ENCODE assay signal across 18 mouse cellular contexts in the genomic region with DNA sequence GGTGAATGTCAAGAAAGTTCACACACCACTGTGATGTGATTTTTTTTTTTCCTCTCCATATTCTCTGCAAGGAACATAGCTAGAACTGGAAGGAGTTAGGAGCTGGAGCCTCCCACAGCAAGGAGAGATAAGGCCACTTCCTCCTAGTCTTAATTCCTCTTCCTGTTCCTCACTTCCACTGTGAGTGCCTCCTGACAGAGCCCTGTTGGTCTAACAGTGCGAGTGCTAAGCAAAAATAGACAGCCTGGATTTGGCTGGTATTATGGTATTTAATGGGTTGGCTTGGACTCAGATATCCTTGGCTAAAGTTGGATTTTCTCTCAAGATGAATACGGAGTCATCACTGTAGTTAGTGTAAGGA. TPM values are rescaled to one million over a fixed set of nuclear protein-coding genes. Genes with fewer than 3 reads are reported as not detected.
DNase-seq lines count a peak whose midpoint lies in the region; ATAC-seq and TF ChIP-seq lines count a peak whose summit lies in the region.
"Had no signal": no experiment of that assay in that cellular context is flagged by ENCODE, and none has a peak within 500 bp of the region (broad histone marks: within the 10 kb centered on the region; RNA-seq: fewer than 3 reads in every experiment).

No protein-coding gene starts in this region.

- H3K27ac ChIP-seq in heart, embryonic 14.5 days (replicated peaks in 1 of 2; ENCODE audit: control insufficient read depth in 1 of 2, insufficient read depth in 1 of 2, low read depth in 2 of 2, low read length in 2 of 2): peak overlapping the region; percentile 74 to 78
- H3K27ac ChIP-seq in lung, postnatal 0 days (ENCODE audit: low read length): no peak overlapping the region
- no peak overlapping the region for H3K27ac ChIP-seq in liver, embryonic 14.5 days
- no peak overlapping the region for H3K27ac ChIP-seq in midbrain, embryonic 10.5 days (replicated peaks)
- H3K27ac ChIP-seq: embryonic facial prominence, embryonic 12.5 days; heart, adult 2 months; left cerebral cortex, adult 2 months; limb, embryonic 12.5 days had no signal

- H3K9ac ChIP-seq in heart, embryonic 14.5 days (ENCODE audit: low read length): no peak overlapping the region
- H3K9ac ChIP-seq in lung, postnatal 0 days (replicated peaks; ENCODE audit: low read depth): no peak overlapping the region
- H3K9ac ChIP-seq in liver, embryonic 14.5 days (replicated peaks): no peak overlapping the region
- H3K9ac ChIP-seq: embryonic facial prominence, embryonic 12.5 days; limb, embryonic 12.5 days had no signal

- no peak for ATAC-seq in heart, embryonic 14.5 days (ENCODE audit: insufficient number of reproducible peaks, insufficient read depth, low FRiP score, low read depth)
- ATAC-seq in lung, postnatal 0 days: peak; percentile 36
- ATAC-seq in liver, embryonic 14.5 days (ENCODE audit: insufficient read depth): no peak
- ATAC-seq: hindbrain, embryonic 16.5 days had no signal

- DNase-seq in heart, adult 9 months (ENCODE audit: low spot score in 2 of 2): no peak
- DNase-seq in lung, postnatal 0 days (ENCODE audit: low spot score): no peak
- no peak for DNase-seq in lung, postnatal 4 days
- no peak for DNase-seq in liver, embryonic 14.5 days (ENCODE audit: low read depth in 3 of 3, low spot score in 3 of 3)
- no peak for DNase-seq in midbrain, embryonic 10.5 days (ENCODE audit: low spot score)
- no peak for DNase-seq in kidney, postnatal 25 days
- DNase-seq: cerebellum, adult 11 months; cerebellum, postnatal 25 days; kidney, adult 9 months; right cerebral cortex, postnatal 4 days; thymus, adult 18-20 months had no signal

- peak overlapping the region; percentile 3; the same call in 1 of the 2 replicates for H3K4me2 ChIP-seq in heart, embryonic 14.5 days (ENCODE audit: low read length)
- H3K4me2 ChIP-seq in lung, postnatal 0 days (replicated peaks; ENCODE audit: low read depth, low read length): no peak overlapping the region
- 0 out of 2 replicates have a peak overlapping the region, but pooled peaks have one; percentile 31 for H3K4me2 ChIP-seq in liver, embryonic 14.5 days (ENCODE audit: low read depth)
- H3K4me2 ChIP-seq: embryonic facial prominence, embryonic 12.5 days; limb, embryonic 12.5 days had no signal

- peaks cover 34 to 48% of the 10 kb centered on the region in 2 experiments for H3K4me1 ChIP-seq in heart, embryonic 14.5 days (ENCODE audit: control insufficient read depth in 2 of 2, insufficient read depth in 2 of 2, low read length in 2 of 2)
- no peaks in the 10 kb centered on the region for H3K4me1 ChIP-seq in lung, postnatal 0 days (ENCODE audit: insufficient read depth, low read depth, low read length)
- H3K4me1 ChIP-seq in liver, embryonic 14.5 days (replicated peaks; ENCODE audit: control insufficient read depth in 2 of 2, insufficient read depth in 2 of 2, low read length in 1 of 2): peaks cover 14 to 18% of the 10 kb centered on the region in 2 experiments
- H3K4me1 ChIP-seq in midbrain, embryonic 10.5 days: no peaks in the 10 kb centered on the region
- H3K4me1 ChIP-seq: embryonic facial prominence, embryonic 12.5 days; forebrain, embryonic 10.5 days; limb, embryonic 12.5 days had no signal

- H3K27me3 ChIP-seq in heart, embryonic 14.5 days (ENCODE audit: control insufficient read depth, insufficient read depth, low read length): no peaks in the 10 kb centered on the region
- H3K27me3 ChIP-seq in lung, postnatal 0 days (replicated peaks; ENCODE audit: insufficient read depth, low read length): no peaks in the 10 kb centered on the region
- H3K27me3 ChIP-seq in liver, embryonic 14.5 days (ENCODE audit: control insufficient read depth, insufficient read depth, low read length): no peaks in the 10 kb centered on the region
- no peaks in the 10 kb centered on the region for H3K27me3 ChIP-seq in midbrain, embryonic 10.5 days (ENCODE audit: low read depth, poor library complexity, severe bottlenecking)
- H3K27me3 ChIP-seq: embryonic facial prominence, embryonic 12.5 days; limb, embryonic 12.5 days had no signal

- 31% methylated on average over 2 of the region's 2 CpGs for WGBS in heart, embryonic 14.5 days
- 33% methylated on average over 2 of the region's 2 CpGs for WGBS in lung, postnatal 0 days
- 58% methylated on average over 2 of the region's 2 CpGs for WGBS in liver, embryonic 14.5 days (ENCODE audit: insufficient replicate concordance)
- WGBS in midbrain, embryonic 10.5 days: 87% methylated on average over 2 of the region's 2 CpGs

- H3K4me3 ChIP-seq in heart, embryonic 14.5 days (ENCODE audit: control insufficient read depth in 1 of 2, insufficient read depth in 1 of 2, low read depth in 1 of 2, low read length in 2 of 2): no peak overlapping the region
- H3K4me3 ChIP-seq in lung, postnatal 0 days (ENCODE audit: low read depth, low read length): no peak overlapping the region
- H3K4me3 ChIP-seq in liver, embryonic 14.5 days (ENCODE audit: insufficient read depth in 1 of 2, low read depth in 2 of 2, low read length in 2 of 2): no peak overlapping the region
- no peak overlapping the region for H3K4me3 ChIP-seq in midbrain, embryonic 10.5 days
- H3K4me3 ChIP-seq: embryonic facial prominence, embryonic 12.5 days; forebrain, embryonic 10.5 days; heart, adult 2 months; left cerebral cortex, adult 2 months; limb, embryonic 12.5 days had no signal

- TF ChIP-seq CTCF in lung, postnatal 0 days (IDR thresholded peaks at IDR 0.05): no peak
- TF ChIP-seq CTCF in liver, embryonic 14.5 days (IDR thresholded peaks at IDR 0.05; ENCODE audit: low read depth): no peak

- no peak for TF ChIP-seq EP300 in lung, postnatal 0 days (IDR thresholded peaks at IDR 0.05)
- TF ChIP-seq EP300 in liver, embryonic 14.5 days (IDR thresholded peaks at IDR 0.05; ENCODE audit: low read depth): no peak

- peaks cover 62% of the 10 kb centered on the region for H3K36me3 ChIP-seq in heart, embryonic 14.5 days (ENCODE audit: control insufficient read depth, insufficient read depth, low read length)
- 0 out of 2 replicates have a peak, but pooled peaks cover 4% of the 10 kb centered on the region for H3K36me3 ChIP-seq in lung, postnatal 0 days (ENCODE audit: insufficient read depth, low read length)
- H3K36me3 ChIP-seq in liver, embryonic 14.5 days (replicated peaks; ENCODE audit: control insufficient read depth, insufficient read depth, low read depth): no peaks in the 10 kb centered on the region; the same call in none of the 2 replicates
- H3K36me3 ChIP-seq in midbrain, embryonic 10.5 days: peaks cover 43% of the 10 kb centered on the region

- no peaks in the 10 kb centered on the region for H3K9me3 ChIP-seq in heart, embryonic 14.5 days (ENCODE audit: control insufficient read depth, low read length)
- H3K9me3 ChIP-seq in lung, postnatal 0 days (ENCODE audit: low read length): no peaks in the 10 kb centered on the region
- no peaks in the 10 kb centered on the region for H3K9me3 ChIP-seq in liver, embryonic 14.5 days (ENCODE audit: control insufficient read depth, low read length)
- H3K9me3 ChIP-seq in midbrain, embryonic 10.5 days (replicated peaks): no peaks in the 10 kb centered on the region
- H3K9me3 ChIP-seq: embryonic facial prominence, embryonic 12.5 days; forebrain, embryonic 10.5 days; limb, embryonic 12.5 days had no signal

RNA-seq across cellular contexts. Expression of a gene that starts 53.9 kb away (rescaled TPM):
- 25.5 and 28.1 TPM in 2 replicates for polyA plus RNA-seq in heart, embryonic 14.5 days (2014; fragmentation: Nextera tagmentation; extraction: Ambion mirVana)
- 16.9 and 17.8 TPM in 2 replicates for polyA plus RNA-seq in lung, postnatal 0 days (2015; fragmentation: Nextera tagmentation; extraction: Ambion mirVana)
- 1.2 and 1.3 TPM in 2 replicates for polyA plus RNA-seq in liver, embryonic 14.5 days (2012; rRNA removed)
- 3.2 TPM in 2 replicates for polyA plus RNA-seq in liver, embryonic 14.5 days (2014; fragmentation: Nextera tagmentation; extraction: Ambion mirVana)
- polyA plus RNA-seq in midbrain, embryonic 10.5 days (2016; fragmentation: Nextera tagmentation; extraction: Ambion mirVana): 22.7 and 29.7 TPM in 2 replicates

Comparison
In these comparisons a context has a peak if more than half of its experiments do, and no peak if none do; other contexts are left out.
1. H3K27ac ChIP-seq: peak in heart, embryonic 14.5 days (2 of 2); none in lung, postnatal 0 days (single experiment), liver, embryonic 14.5 days (single experiment) and midbrain, embryonic 10.5 days (single experiment).